Mouse (Mus musculus): ENCODE data around the gene Otulin. TPM values are rescaled to one million over a fixed set of nuclear protein-coding genes. Genes with fewer than 3 reads are reported as not detected.

Otulin gene
- polyA plus RNA-seq, 1 experiment, result 26.0 TPM

DNA sequence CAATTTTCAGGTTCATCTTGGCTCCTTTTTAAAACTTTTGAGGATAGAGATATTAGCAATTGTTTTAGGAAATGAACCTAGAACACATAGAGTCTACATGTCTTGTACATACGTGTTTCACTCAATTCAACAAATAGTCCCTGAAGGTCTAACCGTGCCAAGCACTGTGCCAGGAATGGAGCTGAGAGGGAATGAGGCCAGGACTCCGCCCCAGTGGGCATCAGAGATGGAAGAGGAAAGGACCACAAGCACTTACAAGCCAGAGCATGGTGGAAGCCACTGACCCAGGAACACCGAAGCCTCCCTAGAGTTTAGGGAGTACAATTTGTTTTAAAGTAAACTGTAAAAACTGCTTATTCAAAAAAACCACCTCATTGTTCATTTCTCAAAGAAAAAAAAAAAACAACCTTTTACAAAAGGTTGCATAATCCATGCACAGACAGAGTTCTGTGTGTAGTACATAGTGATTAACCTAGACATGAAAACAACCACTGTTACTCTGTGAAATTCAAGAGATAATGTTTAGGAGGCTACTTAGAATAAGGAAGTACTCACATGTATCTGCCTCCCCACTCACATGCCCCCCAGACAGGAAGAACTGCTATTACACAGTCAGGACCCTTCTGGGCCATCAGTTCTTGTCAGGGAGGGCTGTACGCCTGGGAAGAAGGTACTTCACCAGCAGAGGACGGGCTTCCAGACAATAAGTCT lies 9.9 kb downstream of the Otulin start:
- H3K4me3 ChIP-seq (replicated peaks; ENCODE audit: insufficient read depth, low read depth, low read length), result no peak overlapping the region
- H3K27ac ChIP-seq (ENCODE audit: insufficient read depth, low read length), result no peak overlapping the region
- 62% methylated on average over 6 of the region's 6 CpGs for WGBS
- TF ChIP-seq POLR2A (IDR thresholded peaks at IDR 0.05; ENCODE audit: borderline replicate concordance, insufficient read depth, low read length) (no peak), CTCF (IDR thresholded peaks at IDR 0.05; ENCODE audit: borderline replicate concordance, insufficient read depth, low read depth, low read length) (no peak)
- no peak for DNase-seq
- no peaks in the 10 kb centered on the region for H3K27me3 ChIP-seq (ENCODE audit: control insufficient read depth, insufficient read depth, low read length)
- peaks cover 9% of the 10 kb centered on the region for H3K4me1 ChIP-seq (ENCODE audit: control insufficient read depth, insufficient read depth, low read length)

DNA sequence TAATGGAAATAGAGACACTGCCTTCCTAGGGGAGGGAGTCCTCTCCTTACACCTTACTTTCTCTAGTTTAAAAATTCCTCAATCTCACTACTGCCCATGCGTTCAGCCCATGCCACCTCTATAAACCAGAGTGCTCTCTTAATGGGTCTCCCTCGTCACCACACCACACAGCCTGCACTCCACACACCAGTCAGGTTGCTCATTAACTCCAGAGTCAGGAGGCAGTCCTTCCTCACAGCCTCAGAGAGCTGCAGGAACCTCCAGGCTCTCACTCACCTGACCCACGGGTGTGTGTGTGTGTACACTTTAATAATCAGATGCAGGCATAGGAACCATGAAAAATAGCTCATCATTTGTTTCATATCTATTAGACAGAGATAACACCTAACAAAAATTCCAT lies 10.8 kb downstream of the Otulin start:
- no peak overlapping the region for H3K4me3 ChIP-seq (replicated peaks; ENCODE audit: insufficient read depth, low read depth, low read length)
- 97% methylated on average over 3 of the region's 3 CpGs for WGBS
- TF ChIP-seq CTCF (IDR thresholded peaks at IDR 0.05; ENCODE audit: borderline replicate concordance, insufficient read depth, low read depth, low read length) (no peak), POLR2A (IDR thresholded peaks at IDR 0.05; ENCODE audit: borderline replicate concordance, insufficient read depth, low read length) (no peak)
- H3K4me1 ChIP-seq (ENCODE audit: control insufficient read depth, insufficient read depth, low read length), result peaks cover 12% of the 10 kb centered on the region
- no peak for DNase-seq
- no peak overlapping the region for H3K27ac ChIP-seq (ENCODE audit: insufficient read depth, low read length)
- no peaks in the 10 kb centered on the region for H3K27me3 ChIP-seq (ENCODE audit: control insufficient read depth, insufficient read depth, low read length)

DNA sequence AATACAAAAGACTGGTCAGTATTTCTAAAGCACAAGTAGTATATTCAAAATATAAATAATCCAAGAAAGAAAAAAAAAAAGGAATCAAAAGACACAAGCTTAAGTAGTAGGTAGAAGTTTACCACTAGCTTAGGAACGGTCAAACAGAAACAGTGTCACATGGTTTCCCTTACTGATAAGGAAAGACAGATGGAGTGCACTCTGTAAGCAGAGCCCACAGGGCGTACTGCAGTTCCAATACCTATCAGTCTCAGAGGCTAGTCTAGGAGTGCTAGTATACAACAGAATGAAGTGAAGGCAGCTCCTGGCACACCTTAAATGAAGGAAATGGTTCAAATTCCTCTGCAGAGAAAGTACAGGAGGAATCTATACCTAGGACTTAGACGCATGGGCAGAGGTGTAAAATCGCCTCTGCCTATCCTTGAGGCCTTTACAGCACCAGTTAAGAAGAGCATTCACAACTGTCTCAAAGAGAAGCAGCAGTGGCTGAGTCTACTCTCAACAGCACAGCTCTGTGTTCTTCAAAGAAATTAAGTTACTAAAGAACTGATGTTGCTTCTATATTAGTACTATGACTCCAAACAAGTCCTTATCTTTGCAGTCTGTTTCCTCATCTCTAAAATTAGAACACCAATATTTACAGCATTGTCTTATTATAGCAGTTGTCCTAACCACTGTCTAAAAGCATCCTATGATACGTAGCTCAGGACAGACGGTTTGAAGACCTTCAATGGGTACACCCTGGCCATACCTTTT lies 11.5 kb downstream of the Otulin start:
- H3K4me3 ChIP-seq (replicated peaks; ENCODE audit: insufficient read depth, low read depth, low read length), result no peak overlapping the region
- no peak overlapping the region for H3K27ac ChIP-seq (ENCODE audit: insufficient read depth, low read length)
- H3K4me1 ChIP-seq (ENCODE audit: control insufficient read depth, insufficient read depth, low read length), result peaks cover 18% of the 10 kb centered on the region
- H3K27me3 ChIP-seq (ENCODE audit: control insufficient read depth, insufficient read depth, low read length), result no peaks in the 10 kb centered on the region
- no peak for DNase-seq
- 87% methylated on average over 6 of the region's 6 CpGs for WGBS
- TF ChIP-seq CTCF (IDR thresholded peaks at IDR 0.05; ENCODE audit: borderline replicate concordance, insufficient read depth, low read depth, low read length) (no peak), POLR2A (IDR thresholded peaks at IDR 0.05; ENCODE audit: borderline replicate concordance, insufficient read depth, low read length) (no peak)

DNA sequence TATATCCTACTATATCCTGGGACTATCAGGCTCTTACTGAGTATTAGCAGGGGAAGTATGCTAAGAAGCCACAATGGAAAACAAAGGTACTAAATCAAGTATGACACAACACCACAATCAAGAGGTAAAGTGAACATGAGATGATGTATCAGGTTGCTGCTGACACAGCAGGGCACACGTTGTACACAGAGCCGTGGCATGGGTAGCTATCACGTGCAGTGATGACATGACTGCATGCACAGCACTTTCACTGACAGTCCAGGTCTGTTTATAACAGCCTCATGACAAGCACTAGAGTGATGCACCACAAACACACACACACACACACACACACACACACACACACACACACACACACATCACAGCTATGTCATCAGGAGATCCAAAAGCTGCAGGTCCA lies 13.3 kb downstream of the Otulin start:
- no peak overlapping the region for H3K27ac ChIP-seq (ENCODE audit: insufficient read depth, low read length)
- H3K27me3 ChIP-seq (ENCODE audit: control insufficient read depth, insufficient read depth, low read length), result no peaks in the 10 kb centered on the region
- no peak for DNase-seq
- 82% methylated on average over 3 of the region's 3 CpGs for WGBS
- H3K4me3 ChIP-seq (replicated peaks; ENCODE audit: insufficient read depth, low read depth, low read length), result no peak overlapping the region
- TF ChIP-seq POLR2A (IDR thresholded peaks at IDR 0.05; ENCODE audit: borderline replicate concordance, insufficient read depth, low read length), result no peak
- TF ChIP-seq CTCF (IDR thresholded peaks at IDR 0.05; ENCODE audit: borderline replicate concordance, insufficient read depth, low read depth, low read length), result no peak
- H3K4me1 ChIP-seq (ENCODE audit: control insufficient read depth, insufficient read depth, low read length), result peaks cover 18% of the 10 kb centered on the region

DNA sequence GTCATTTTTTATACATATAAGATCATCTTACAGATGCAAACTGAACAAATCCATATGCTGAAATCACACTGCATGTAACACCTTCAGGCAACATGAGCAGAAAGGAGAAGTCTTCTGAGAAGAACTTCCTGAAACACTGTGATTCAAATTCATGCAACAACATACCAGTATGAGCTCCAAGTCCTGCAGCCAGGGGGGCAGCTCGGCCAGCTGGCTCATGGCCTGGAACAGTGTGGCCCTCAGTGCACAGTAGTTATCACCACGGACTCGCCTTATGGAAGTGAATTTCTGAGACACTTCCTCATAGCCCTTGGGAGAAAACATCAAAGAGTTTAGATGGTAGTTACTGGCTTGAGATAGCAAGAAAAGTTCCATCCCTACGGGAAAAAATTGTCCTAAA lies 14.3 kb downstream of the Otulin start:
- TF ChIP-seq CTCF (IDR thresholded peaks at IDR 0.05; ENCODE audit: borderline replicate concordance, insufficient read depth, low read depth, low read length), result no peak
- no peak for TF ChIP-seq POLR2A (IDR thresholded peaks at IDR 0.05; ENCODE audit: borderline replicate concordance, insufficient read depth, low read length)
- H3K4me1 ChIP-seq (ENCODE audit: control insufficient read depth, insufficient read depth, low read length), result peaks cover 15% of the 10 kb centered on the region
- H3K27me3 ChIP-seq (ENCODE audit: control insufficient read depth, insufficient read depth, low read length), result no peaks in the 10 kb centered on the region
- peak; percentile 61 to 78 for DNase-seq
- H3K27ac ChIP-seq (ENCODE audit: insufficient read depth, low read length), result no peak overlapping the region
- 11% methylated on average over 4 of the region's 4 CpGs for WGBS
- no peak overlapping the region for H3K4me3 ChIP-seq (replicated peaks; ENCODE audit: insufficient read depth, low read depth, low read length)

DNA sequence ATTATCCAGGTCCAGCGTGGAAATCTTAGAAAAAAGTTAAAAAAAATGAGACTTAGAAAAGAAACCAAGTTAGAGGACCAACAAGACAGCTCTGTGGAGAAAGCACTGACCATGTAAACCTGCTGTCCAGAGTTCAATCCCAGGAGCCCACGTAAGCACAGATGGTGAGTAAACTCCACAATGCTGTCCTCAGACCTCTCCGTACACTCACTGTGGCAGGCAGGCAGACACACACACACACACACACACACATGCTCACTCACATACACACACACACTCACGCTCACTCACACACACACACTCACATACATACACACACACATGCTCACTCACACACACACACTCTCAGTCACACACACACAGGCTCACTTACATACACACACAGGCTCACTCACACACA lies 17.2 kb downstream of the Otulin start:
- H3K27ac ChIP-seq (ENCODE audit: insufficient read depth, low read length), result no peak overlapping the region
- H3K4me3 ChIP-seq (replicated peaks; ENCODE audit: insufficient read depth, low read depth, low read length), result no peak overlapping the region
- no peak for TF ChIP-seq CTCF (IDR thresholded peaks at IDR 0.05; ENCODE audit: borderline replicate concordance, insufficient read depth, low read depth, low read length)
- no peak for TF ChIP-seq POLR2A (IDR thresholded peaks at IDR 0.05; ENCODE audit: borderline replicate concordance, insufficient read depth, low read length)
- DNase-seq, result no peak
- H3K27me3 ChIP-seq (ENCODE audit: control insufficient read depth, insufficient read depth, low read length), result no peaks in the 10 kb centered on the region
- 93% methylated on average over 4 of the region's 4 CpGs for WGBS
- peaks cover 9% of the 10 kb centered on the region for H3K4me1 ChIP-seq (ENCODE audit: control insufficient read depth, insufficient read depth, low read length)

DNA sequence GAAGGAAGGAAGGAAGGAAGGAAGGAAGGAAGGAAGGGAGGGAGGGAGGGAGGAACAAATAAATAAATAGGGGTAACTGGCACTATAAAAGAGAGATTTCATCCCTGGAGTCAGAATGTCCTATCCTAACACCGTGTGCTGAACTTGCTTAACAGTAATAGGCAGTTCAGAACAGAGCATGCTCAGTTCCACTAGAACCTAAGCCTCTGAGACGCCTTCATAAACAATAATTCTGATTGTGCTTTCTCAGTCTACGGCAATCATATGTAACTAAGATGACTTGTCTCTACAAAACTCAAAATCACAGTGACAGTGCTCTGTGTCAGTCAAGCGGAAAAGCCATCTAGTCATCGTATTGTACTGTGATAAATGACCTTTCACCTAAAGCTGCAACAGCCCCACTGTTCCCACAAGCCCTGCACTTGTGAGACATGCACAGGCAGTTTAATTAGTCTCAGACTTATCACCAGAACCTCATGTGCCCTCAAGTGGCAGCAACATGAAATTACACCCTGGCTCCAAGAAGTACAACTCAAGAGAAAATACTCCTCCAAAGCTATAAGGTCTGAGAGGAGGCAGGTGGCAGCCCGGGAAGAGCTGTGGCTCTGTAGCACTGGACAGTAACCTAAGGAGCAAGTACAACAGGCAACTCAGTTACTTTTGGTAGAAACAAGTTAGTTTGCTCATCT lies 17.8 kb downstream of the Otulin start:
- H3K4me1 ChIP-seq (ENCODE audit: control insufficient read depth, insufficient read depth, low read length), result peaks cover 9% of the 10 kb centered on the region
- TF ChIP-seq CTCF (IDR thresholded peaks at IDR 0.05; ENCODE audit: borderline replicate concordance, insufficient read depth, low read depth, low read length) (peak; percentile 77), POLR2A (IDR thresholded peaks at IDR 0.05; ENCODE audit: borderline replicate concordance, insufficient read depth, low read length) (no peak)
- no peaks in the 10 kb centered on the region for H3K27me3 ChIP-seq (ENCODE audit: control insufficient read depth, insufficient read depth, low read length)
- H3K4me3 ChIP-seq (replicated peaks; ENCODE audit: insufficient read depth, low read depth, low read length), result no peak overlapping the region
- peak; percentile 73 to 78 for DNase-seq
- WGBS, result 33% methylated on average over 6 of the region's 6 CpGs
- no peak overlapping the region for H3K27ac ChIP-seq (ENCODE audit: insufficient read depth, low read length)

Data from cerebellum, adult 2 months (tissue).